Mouse (Mus musculus) T-cell, adult 2 months (primary cell): ENCODE results near the gene Itpripl2.

Experiments used
- DNase-seq: peaks from one replicate; pipeline ENCODE4 v3.0.0; 2022; ENCODE audit warnings: low spot score

Gene Itpripl2

GRCm38 (mm10) chr7:118488060-118488664, 3.6 kb downstream of the Itpripl2 start:
- no peak for DNase-seq

- DNase-seq: no peak
Observed at GRCm38 (mm10) chr7:118486917-118487316, 4.9 kb downstream of the Itpripl2 start.

GRCm38 (mm10) chr7:118483996-118484395, 7.8 kb downstream of the Itpripl2 start:
- DNase-seq: no peak

- DNase-seq: no peak
Observed at GRCm38 (mm10) chr7:118482001-118482400, 9.8 kb downstream of the Itpripl2 start.

GRCm38 (mm10) chr7:118481047-118481810, 10.5 kb downstream of the Itpripl2 start:
- no peak for DNase-seq

GRCm38 (mm10) chr7:118480160-118480709, 11.5 kb downstream of the Itpripl2 start:
- DNase-seq: no peak

- DNase-seq: no peak
Observed at GRCm38 (mm10) chr7:118478835-118479312, 12.9 kb downstream of the Itpripl2 start.

- no peak for DNase-seq
Observed at GRCm38 (mm10) chr7:118476428-118476827, 15.3 kb downstream of the Itpripl2 start.

GRCm38 (mm10) chr7:118475008-118475705, 16.6 kb downstream of the Itpripl2 start:
- no peak for DNase-seq

- no peak for DNase-seq
Observed at GRCm38 (mm10) chr7:118472886-118473285, 18.9 kb downstream of the Itpripl2 start.

- no peak for DNase-seq
Observed at GRCm38 (mm10) chr7:118468060-118468459, 23.7 kb downstream of the Itpripl2 start.

GRCm38 (mm10) chr7:118464432-118464831, 27.3 kb downstream of the Itpripl2 start:
- DNase-seq: no peak

GRCm38 (mm10) chr7:118462818-118463762, 28.7 kb downstream of the Itpripl2 start:
- no peak for DNase-seq

- no peak for DNase-seq
Observed at GRCm38 (mm10) chr7:118461400-118462136, 30.2 kb downstream of the Itpripl2 start.

- DNase-seq: no peak
Observed at GRCm38 (mm10) chr7:118453722-118454121, 38.1 kb downstream of the Itpripl2 start.

GRCm38 (mm10) chr7:118452940-118453339, 38.8 kb downstream of the Itpripl2 start:
- no peak for DNase-seq

- no peak for DNase-seq
Observed at GRCm38 (mm10) chr7:118448134-118448967, 43.4 kb downstream of the Itpripl2 start, which contains the start of gene Syt17. TSS of gene Syt17 (minus strand) at chr7:118448222.

- no peak for DNase-seq
Observed at GRCm38 (mm10) chr7:118447291-118448133, 44.3 kb downstream of the Itpripl2 start.
